Mouse (Mus musculus) lung, postnatal 36 days (tissue): ENCODE measurements around the gene Vmn1r202.
"Not testable (repeated sequence)": the region's sequence is repeated elsewhere in the genome, so short reads cannot be mapped to it uniquely, and the experiment has no call there.

Experiments
- DNase-seq: peaks from one replicate; pipeline ENCODE4 v3.0.0; 2022; ENCODE audit warnings: mixed read lengths

Gene Vmn1r202

DNA sequence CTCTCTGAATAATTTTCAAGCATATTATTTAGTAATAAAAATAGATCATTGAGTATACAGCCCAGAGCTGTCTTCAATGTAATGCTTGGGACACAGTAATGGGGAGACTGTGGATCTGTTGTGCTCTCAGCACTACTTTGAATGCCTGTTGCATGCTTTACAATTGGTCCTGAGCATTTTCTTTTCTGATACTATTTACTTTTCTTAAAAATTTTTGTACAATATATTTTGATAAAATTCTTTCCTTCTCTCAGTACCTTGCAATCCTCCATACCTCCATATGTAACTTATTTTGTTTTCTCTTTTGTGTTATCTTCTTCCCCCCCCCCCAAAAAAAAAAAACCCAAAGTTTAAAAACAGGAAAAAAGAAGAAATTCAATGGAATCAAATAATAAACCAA, at the start of gene Vmn1r202:
Vmn1r202 (minus strand) TSS at position 101 of the 400 bp plus-strand sequence.
- no peak for DNase-seq

DNA sequence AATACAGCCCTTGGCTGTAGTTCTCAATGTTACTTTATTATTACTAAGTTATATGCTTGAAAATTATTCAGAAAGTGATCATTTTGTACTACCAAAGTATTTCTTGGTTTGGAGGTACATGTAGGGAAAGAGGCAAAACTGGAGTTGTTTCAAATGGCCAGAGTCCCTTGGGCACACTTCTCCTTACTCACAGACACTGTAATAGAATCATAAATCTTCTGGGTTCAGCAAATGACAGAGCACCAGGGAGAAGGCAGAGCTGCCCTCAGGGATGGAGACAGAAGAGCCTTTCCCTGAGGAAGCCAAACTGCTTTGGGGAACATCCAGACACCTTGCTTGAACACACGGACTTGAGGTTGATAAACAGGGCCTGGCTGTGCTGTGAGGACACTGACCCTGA, 47.7 kb upstream of the Vmn1r202 start, which contains the start of gene Vmn1r204:
Vmn1r204 (plus strand) TSS at position 301 of the 400 bp plus-strand sequence.
- not testable (repeated sequence) for DNase-seq

DNA sequence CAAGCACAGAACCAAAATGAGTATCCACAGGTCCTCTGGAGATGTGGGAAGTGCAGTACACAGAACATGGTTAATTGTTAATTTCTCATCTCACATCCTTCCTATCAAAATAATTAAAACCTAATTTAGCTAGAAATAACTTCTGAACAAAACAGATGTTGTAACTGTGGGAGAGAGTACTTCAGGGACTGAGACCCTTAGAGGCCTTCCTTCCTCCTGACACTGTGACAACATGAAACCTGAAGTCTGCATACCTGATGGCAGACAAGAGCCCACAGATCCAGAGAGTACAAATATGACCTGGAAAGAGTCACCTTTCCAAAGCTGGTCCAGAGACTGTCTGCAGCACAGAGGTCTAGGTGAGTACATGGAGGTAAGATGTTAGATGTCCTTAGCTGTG, 12.6 kb upstream of the Vmn1r202 start, which contains the start of gene Vmn1r203:
Vmn1r203 (plus strand) TSS at position 301 of the 400 bp plus-strand sequence.
- DNase-seq, result no peak

DNA sequence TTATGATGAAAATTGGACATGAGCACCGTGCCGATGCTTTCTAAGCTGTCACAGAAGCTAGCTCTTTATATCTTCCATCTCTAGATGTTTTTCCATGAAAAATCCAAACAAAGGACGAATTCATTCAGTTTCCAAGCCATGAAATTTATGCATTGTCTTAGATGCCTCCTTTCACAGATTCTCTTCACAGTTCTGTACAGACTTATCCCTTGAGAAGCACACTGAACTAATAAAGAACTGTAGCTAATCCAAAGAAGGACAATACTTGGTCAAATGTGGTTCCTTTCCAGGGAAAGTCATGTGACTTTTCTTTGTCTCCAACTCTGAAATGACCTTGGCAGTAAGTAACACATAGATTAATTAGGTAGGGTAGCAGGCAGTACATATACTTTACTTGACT, 2.8 kb downstream of the Vmn1r202 start:
- no peak for DNase-seq

DNA sequence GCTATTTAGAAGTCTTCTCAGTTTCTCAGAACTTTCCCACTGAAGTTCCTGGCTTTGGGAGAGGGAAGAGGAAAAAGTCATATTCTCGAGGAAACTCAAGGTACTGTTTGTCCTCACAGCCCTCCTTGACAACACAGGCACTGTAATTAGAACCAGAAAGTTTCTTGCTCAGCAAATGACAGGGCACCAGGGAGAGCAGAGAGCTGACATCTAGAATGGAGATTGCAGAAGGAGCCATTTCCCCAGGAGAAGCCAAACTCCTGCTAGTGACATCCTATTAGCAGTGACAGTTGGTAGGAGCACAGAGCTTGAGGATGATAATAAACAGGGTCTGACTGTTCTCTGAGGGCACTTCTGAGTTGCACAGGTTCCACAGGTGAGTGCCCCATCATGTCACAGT, 33.6 kb downstream of the Vmn1r202 start, which contains the start of gene Vmn1r201:
Vmn1r201 (plus strand) TSS at position 301 of the 400 bp plus-strand sequence.
- no peak for DNase-seq

DNA sequence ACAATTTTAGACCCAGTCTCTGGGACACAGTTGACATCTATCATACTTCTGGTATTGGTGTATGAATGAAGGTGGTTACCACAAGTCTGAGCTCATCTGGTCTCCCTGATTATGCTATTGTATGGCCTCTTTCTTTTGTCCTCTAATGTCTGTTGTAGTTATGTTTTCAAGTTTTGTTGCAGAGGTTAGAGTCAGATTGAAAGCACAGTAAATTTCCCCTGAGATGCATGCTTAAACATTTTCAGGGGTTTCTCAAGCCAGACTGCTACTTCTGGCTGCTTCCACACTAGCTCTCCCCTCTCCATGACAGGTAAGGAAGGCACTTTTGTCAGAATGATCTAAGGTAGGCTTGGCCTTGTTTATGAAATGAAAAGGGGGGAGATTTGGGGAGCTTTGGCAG, 50.0 kb downstream of the Vmn1r202 start:
- DNase-seq, result no peak
